Mouse (Mus musculus) myocyte (in vitro differentiated cells): ENCODE measurements around the gene Sh3pxd2b. TPM values are rescaled to one million over a fixed set of nuclear protein-coding genes. Genes with fewer than 3 reads are reported as not detected.

Experiments
- H3K27me3 ChIP-seq: one replicate; pipeline ENCODE4 v1.6.1; 2011; ENCODE audit not compliant: control insufficient read depth, insufficient read depth, insufficient read length
- H3K36me3 ChIP-seq: one replicate; pipeline ENCODE4 v1.6.1; 2011; ENCODE audit not compliant: control insufficient read depth, insufficient read depth
- H3K4me2 ChIP-seq: one replicate; pipeline ENCODE4 v1.6.1; 2011; ENCODE audit warnings: low read depth, control low read depth
- H3K4me3 ChIP-seq: one replicate; pipeline ENCODE4 v1.5.1; 2011; ENCODE audit warnings: mild to moderate bottlenecking, control low read depth, moderate library complexity
- H3K79me2 ChIP-seq: one replicate; pipeline ENCODE4 v1.6.1; 2011; ENCODE audit not compliant: control insufficient read depth, insufficient read depth
- H3ac ChIP-seq: one replicate; pipeline ENCODE4 v1.6.1; 2011; ENCODE audit not compliant: control insufficient read depth, insufficient read length
- CEBPB ChIP-seq: IDR thresholded peaks from 2 replicates; pipeline ENCODE4 v1.6.1; 2011; ENCODE audit warnings: mild to moderate bottlenecking, moderate library complexity; ENCODE audit not compliant: poor library complexity, insufficient read depth, severe bottlenecking
- E2F4 ChIP-seq: IDR thresholded peaks from one replicate; pipeline ENCODE4 v1.6.1; 2011; ENCODE audit warnings: mild to moderate bottlenecking, control low read depth, moderate library complexity; ENCODE audit not compliant: insufficient read depth
- MAX ChIP-seq: IDR thresholded peaks from one replicate; pipeline ENCODE4 v1.6.1; 2011; ENCODE audit warnings: low read depth, mild to moderate bottlenecking, control low read depth
- MYOD1 ChIP-seq, 3 experiments: IDR thresholded peaks; one replicate each; pipeline ENCODE4 v1.6.1; 2011; ENCODE audit warnings: control low read depth in 2 of 3, low read depth in 2 of 3, mild to moderate bottlenecking in 2 of 3, moderate library complexity in 1 of 3; ENCODE audit not compliant: insufficient read length in 2 of 3, control insufficient read depth in 1 of 3
- MYOG ChIP-seq, 3 experiments: IDR thresholded peaks; one replicate each; pipeline ENCODE4 v1.6.1; 2011; ENCODE audit warnings: control low read depth in 2 of 3, low read depth in 2 of 3, mild to moderate bottlenecking in 2 of 3; ENCODE audit not compliant: insufficient read length in 2 of 3, control insufficient read depth in 1 of 3, insufficient read depth in 1 of 3
- POLR2A ChIP-seq: IDR thresholded peaks from one replicate; pipeline ENCODE4 v1.6.1; 2011; ENCODE audit warnings: low read depth, mild to moderate bottlenecking, control low read depth, moderate library complexity; ENCODE audit not compliant: insufficient read length
- POLR2AphosphoS2 ChIP-seq: IDR thresholded peaks from one replicate; pipeline ENCODE4 v1.6.1; 2011; ENCODE audit warnings: low read depth, control low read depth; ENCODE audit not compliant: insufficient read length
- REST ChIP-seq: IDR thresholded peaks from one replicate; pipeline ENCODE4 v1.6.1; 2011; ENCODE audit warnings: mild to moderate bottlenecking, control low read depth, moderate library complexity; ENCODE audit not compliant: insufficient read depth, insufficient read length
- SRF ChIP-seq: IDR thresholded peaks from one replicate; pipeline ENCODE4 v1.6.1; 2011; ENCODE audit warnings: low read depth; ENCODE audit not compliant: control insufficient read depth, insufficient read length
- TCF12 ChIP-seq: IDR thresholded peaks from one replicate; pipeline ENCODE4 v1.6.1; 2011; ENCODE audit warnings: mild to moderate bottlenecking, control low read depth; ENCODE audit not compliant: poor library complexity, insufficient read depth, severe bottlenecking
- TCF3 ChIP-seq: IDR thresholded peaks from one replicate; pipeline ENCODE4 v1.6.1; 2011; ENCODE audit warnings: low read depth, control low read depth; ENCODE audit not compliant: insufficient read length
- USF1 ChIP-seq: IDR thresholded peaks from one replicate; pipeline ENCODE4 v1.6.1; 2011; ENCODE audit warnings: low read depth, mild to moderate bottlenecking, control low read depth, moderate library complexity
- polyA plus RNA-seq: library from polyadenylated mRNA; unstranded; fragments of >200 nt; fragmentation: generic; extraction: Trizol; gene quantifications from one replicate; pipeline ENCODE4 v1.2.1, GENCODE M21; 2012; ENCODE audit warnings: missing spikeins

Sh3pxd2b gene
- polyA plus RNA-seq, 1 experiment = 22.3 TPM

GRCm38 (mm10) chr11:32407863-32408262 is 60.2 kb downstream of the Sh3pxd2b start:
- Histone ChIP-seq H3ac (no peak overlapping the region), H3K4me2 (no peak overlapping the region), H3K27me3 (no peaks in the 10 kb centered on the region), H3K4me3 (no peak overlapping the region), H3K79me2 (no peaks in the 10 kb centered on the region), H3K36me3 (peaks cover 26% of the 10 kb centered on the region)
- TF ChIP-seq POLR2A (no peak), POLR2AphosphoS2 (no peak), CEBPB (no peak), TCF12 (no peak), E2F4 (no peak), REST (no peak), MYOG (IDR thresholded peaks at IDR 0.05; ENCODE audit: control insufficient read depth in 1 of 3, insufficient read depth in 1 of 3, insufficient read length in 2 of 3, low read depth in 2 of 3) (no peak), TCF3 (no peak), USF1 (no peak), MYOD1 (IDR thresholded peaks at IDR 0.05; ENCODE audit: control insufficient read depth in 1 of 3, insufficient read length in 2 of 3, low read depth in 2 of 3) (no peak), SRF (no peak), MAX (no peak)

GRCm38 (mm10) chr11:32409052-32409451 is 61.4 kb downstream of the Sh3pxd2b start:
- no peaks in the 10 kb centered on the region for H3K27me3 ChIP-seq
- TF ChIP-seq MYOD1 (IDR thresholded peaks at IDR 0.05; ENCODE audit: control insufficient read depth in 1 of 3, insufficient read length in 2 of 3, low read depth in 2 of 3) (no peak), TCF3 (no peak), MYOG (IDR thresholded peaks at IDR 0.05; ENCODE audit: control insufficient read depth in 1 of 3, insufficient read depth in 1 of 3, insufficient read length in 2 of 3, low read depth in 2 of 3) (no peak), POLR2A (no peak), MAX (no peak), TCF12 (no peak), SRF (no peak), E2F4 (no peak), USF1 (no peak), CEBPB (no peak), POLR2AphosphoS2 (no peak), REST (no peak)
- H3ac ChIP-seq = no peak overlapping the region
- peaks cover 31% of the 10 kb centered on the region for H3K36me3 ChIP-seq
- H3K4me2 ChIP-seq = no peak overlapping the region
- no peak overlapping the region for H3K4me3 ChIP-seq
- H3K79me2 ChIP-seq = no peaks in the 10 kb centered on the region

GRCm38 (mm10) chr11:32409823-32410562 is 62.4 kb downstream of the Sh3pxd2b start:
- Histone ChIP-seq H3K79me2 (no peaks in the 10 kb centered on the region), H3K36me3 (peaks cover 40% of the 10 kb centered on the region), H3ac (no peak overlapping the region), H3K4me3 (no peak overlapping the region), H3K4me2 (no peak overlapping the region), H3K27me3 (no peaks in the 10 kb centered on the region)
- TF ChIP-seq CEBPB (no peak), MYOG (IDR thresholded peaks at IDR 0.05; ENCODE audit: control insufficient read depth in 1 of 3, insufficient read depth in 1 of 3, insufficient read length in 2 of 3, low read depth in 2 of 3) (no peak), MYOD1 (IDR thresholded peaks at IDR 0.05; ENCODE audit: control insufficient read depth in 1 of 3, insufficient read length in 2 of 3, low read depth in 2 of 3) (no peak), POLR2A (no peak), REST (no peak), USF1 (no peak), MAX (no peak)

GRCm38 (mm10) chr11:32420001-32420400 is 72.4 kb downstream of the Sh3pxd2b start:
- Histone ChIP-seq H3ac (no peak overlapping the region), H3K79me2 (no peaks in the 10 kb centered on the region), H3K36me3 (peaks cover 60% of the 10 kb centered on the region), H3K4me2 (no peak overlapping the region), H3K27me3 (no peaks in the 10 kb centered on the region), H3K4me3 (no peak overlapping the region)
- TF ChIP-seq REST = peak; percentile 21
- TF ChIP-seq POLR2AphosphoS2 = no peak

- no peaks in the 10 kb centered on the region for H3K79me2 ChIP-seq
Observed at GRCm38 (mm10) chr11:32423311-32423710, 75.7 kb downstream of the Sh3pxd2b start.

More at GRCm38 (mm10) chr11:32423311-32423710, 75.7 kb downstream of the Sh3pxd2b start:
- H3K36me3 ChIP-seq = peaks cover 34% of the 10 kb centered on the region
- no peak overlapping the region for H3K4me3 ChIP-seq
- no peak overlapping the region for H3ac ChIP-seq
- H3K4me2 ChIP-seq = no peak overlapping the region
- H3K27me3 ChIP-seq = no peaks in the 10 kb centered on the region
- TF ChIP-seq TCF3 = no peak
- TF ChIP-seq MYOD1 (IDR thresholded peaks at IDR 0.05; ENCODE audit: control insufficient read depth in 1 of 3, insufficient read length in 2 of 3, low read depth in 2 of 3) = no peak
- no peak for TF ChIP-seq MYOG (IDR thresholded peaks at IDR 0.05; ENCODE audit: control insufficient read depth in 1 of 3, insufficient read depth in 1 of 3, insufficient read length in 2 of 3, low read depth in 2 of 3)
- no peak for TF ChIP-seq USF1
- no peak for TF ChIP-seq TCF12
- no peak for TF ChIP-seq POLR2A
- TF ChIP-seq POLR2AphosphoS2 = no peak
- TF ChIP-seq E2F4 = no peak
- no peak for TF ChIP-seq CEBPB
